ENCODE assay signal across 8 mouse cellular contexts in the genomic region with DNA sequence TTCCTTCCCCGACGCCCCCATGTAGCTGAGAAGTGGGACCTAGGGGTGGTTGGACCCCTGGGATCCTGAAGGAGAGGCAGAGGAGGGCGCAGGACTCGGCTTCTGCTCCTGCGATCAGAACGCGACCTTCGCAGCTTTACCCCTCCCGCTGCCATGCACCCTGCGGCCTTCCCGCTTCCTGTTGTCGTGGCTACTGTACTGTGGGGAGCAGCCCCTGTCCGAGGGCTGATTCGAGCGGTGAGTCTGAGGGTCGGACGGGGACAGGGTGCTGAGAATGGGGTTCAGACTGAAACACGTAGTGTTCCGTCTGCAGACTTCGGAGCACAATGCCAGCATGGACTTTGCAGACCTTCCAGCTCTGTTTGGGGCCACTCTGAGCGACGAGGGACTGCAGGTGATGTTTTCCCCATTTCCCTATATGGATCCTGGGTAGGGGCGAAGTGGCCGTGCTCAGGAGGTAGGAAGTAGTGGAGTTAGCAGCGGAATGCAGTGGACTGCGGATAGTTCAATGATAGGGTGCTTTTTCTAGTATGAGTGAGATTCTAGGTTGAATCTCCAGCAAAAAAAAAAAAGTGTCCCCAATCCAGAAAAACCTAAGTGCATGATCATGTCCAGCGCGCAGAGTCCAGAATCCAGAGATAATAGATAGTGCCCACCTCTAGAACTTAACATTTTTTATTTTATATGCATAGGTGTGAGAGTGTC. TPM values are rescaled to one million over a fixed set of nuclear protein-coding genes. Genes with fewer than 3 reads are reported as not detected.
A peak's percentile ranks its signal among the peaks of the same experiment; 100 is the strongest.
DNase-seq lines count a peak whose midpoint lies in the region; ATAC-seq lines count a peak whose summit lies in the region.

No protein-coding gene starts in this region.

- H3K36me3 ChIP-seq in embryonic facial prominence, embryonic 12.5 days = peaks cover 67% of the 10 kb centered on the region
- H3K36me3 ChIP-seq in hindbrain, embryonic 15.5 days = peaks cover 51% of the 10 kb centered on the region
- peaks cover 62% of the 10 kb centered on the region for H3K36me3 ChIP-seq in liver, embryonic 13.5 days

- peaks cover 40% of the 10 kb centered on the region for H3K4me1 ChIP-seq in embryonic facial prominence, embryonic 12.5 days
- peaks cover 57% of the 10 kb centered on the region for H3K4me1 ChIP-seq in hindbrain, embryonic 15.5 days (replicated peaks)
- peaks cover 69% of the 10 kb centered on the region for H3K4me1 ChIP-seq in liver, embryonic 13.5 days (replicated peaks)

- H3K4me2 ChIP-seq in embryonic facial prominence, embryonic 12.5 days (replicated peaks) = peak overlapping the region; percentile 98
- H3K4me2 ChIP-seq in hindbrain, embryonic 15.5 days = peak overlapping the region; percentile 96
- H3K4me2 ChIP-seq in liver, embryonic 13.5 days = peak overlapping the region; percentile 96

- H3K27ac ChIP-seq in embryonic facial prominence, embryonic 12.5 days = peak overlapping the region; percentile 94
- H3K27ac ChIP-seq in hindbrain, embryonic 15.5 days (replicated peaks) = peak overlapping the region; percentile 97
- peak overlapping the region; percentile 99 for H3K27ac ChIP-seq in liver, embryonic 13.5 days

- H3K9me3 ChIP-seq in embryonic facial prominence, embryonic 12.5 days = no peaks in the 10 kb centered on the region
- H3K9me3 ChIP-seq in hindbrain, embryonic 15.5 days = no peaks in the 10 kb centered on the region
- no peaks in the 10 kb centered on the region for H3K9me3 ChIP-seq in liver, embryonic 13.5 days (replicated peaks)

- no peaks in the 10 kb centered on the region for H3K27me3 ChIP-seq in embryonic facial prominence, embryonic 12.5 days
- H3K27me3 ChIP-seq in hindbrain, embryonic 15.5 days = no peaks in the 10 kb centered on the region
- no peaks in the 10 kb centered on the region for H3K27me3 ChIP-seq in liver, embryonic 13.5 days

- peak overlapping the region; percentile 81 for H3K4me3 ChIP-seq in embryonic facial prominence, embryonic 12.5 days
- peak overlapping the region; percentile 68 for H3K4me3 ChIP-seq in hindbrain, embryonic 15.5 days
- peak overlapping the region; percentile 85 for H3K4me3 ChIP-seq in liver, embryonic 13.5 days (replicated peaks)

- H3K9ac ChIP-seq in embryonic facial prominence, embryonic 12.5 days = peak overlapping the region; percentile 84
- peak overlapping the region; percentile 66 for H3K9ac ChIP-seq in hindbrain, embryonic 15.5 days
- H3K9ac ChIP-seq in liver, embryonic 13.5 days = peak overlapping the region; percentile 99

- DNase-seq in adrenal gland, adult 8-10 months = peak; percentile 52
- DNase-seq in adrenal gland, postnatal 4 days (ENCODE audit: low spot score in 2 of 2) = no peak
- DNase-seq in 416B (ENCODE audit: low read depth) = peak; percentile 57
- DNase-seq in liver, embryonic 13.5 days = peak; percentile 36
- DNase-seq in spleen, adult 12 weeks (ENCODE audit: low spot score) = peak; percentile 46
- no peak for DNase-seq in layer of hippocampus, adult 11-12 months (ENCODE audit: low spot score)

- ATAC-seq in embryonic facial prominence, embryonic 12.5 days (ENCODE audit: insufficient number of reproducible peaks, insufficient read depth, low FRiP score, low TSS enrichment) = no peak
- ATAC-seq in hindbrain, embryonic 15.5 days (ENCODE audit: low FRiP score, low read depth) = peak; percentile 17; the same call in 1 of the 2 replicates
- peak; percentile 17; the same call in 1 of the 2 replicates for ATAC-seq in liver, embryonic 13.5 days (ENCODE audit: low read depth)

- 5% methylated on average over 28 of the region's 28 CpGs for WGBS in embryonic facial prominence, embryonic 12.5 days
- WGBS in hindbrain, embryonic 15.5 days = 5% methylated on average over 28 of the region's 28 CpGs
- 2% methylated on average over 28 of the region's 28 CpGs for WGBS in liver, embryonic 13.5 days (ENCODE audit: insufficient replicate concordance)

RNA-seq across cellular contexts. Expression of gene Slc25a11, which starts 0.6 kb away (rescaled TPM):
- 100 to 1,000 TPM; 121 to 137 (median 127) TPM for total RNA-seq in adrenal gland, adult 8-10 months (2022)
- total RNA-seq in adrenal gland, postnatal 4 days (2021) = 100 to 1,000 TPM; 153 TPM
- 159 and 160 TPM in 2 replicates for polyA plus RNA-seq in embryonic facial prominence, embryonic 12.5 days (2016; fragmentation: Nextera tagmentation; extraction: Ambion mirVana)
- polyA plus RNA-seq in hindbrain, embryonic 15.5 days (2015; fragmentation: Nextera tagmentation; extraction: Ambion mirVana) = 167 and 176 TPM in 2 replicates
- 72.8 and 73.8 TPM in 2 replicates for polyA plus RNA-seq in liver, embryonic 13.5 days (2015; fragmentation: Nextera tagmentation; extraction: Ambion mirVana)

RNA-seq across cellular contexts. Expression of gene Rnf167, which starts 0.8 kb away (rescaled TPM):
- total RNA-seq in adrenal gland, adult 8-10 months (2022) = 100 to 1,000 TPM in 2 of 4 experiments, 10 to 100 TPM in 2; 82.3 to 136 (median 110) TPM
- 100 to 1,000 TPM; 100 to 106 TPM for total RNA-seq in adrenal gland, postnatal 4 days (2021)
- polyA plus RNA-seq in embryonic facial prominence, embryonic 12.5 days (2016; fragmentation: Nextera tagmentation; extraction: Ambion mirVana) = 96.5 and 104 TPM in 2 replicates
- 94.8 and 109 TPM in 2 replicates for polyA plus RNA-seq in hindbrain, embryonic 15.5 days (2015; fragmentation: Nextera tagmentation; extraction: Ambion mirVana)
- polyA plus RNA-seq in liver, embryonic 13.5 days (2015; fragmentation: Nextera tagmentation; extraction: Ambion mirVana) = 74.2 and 81.0 TPM in 2 replicates

RNA-seq across cellular contexts. Expression of gene Pfn1, which starts 6.6 kb away (rescaled TPM):
- total RNA-seq in adrenal gland, adult 8-10 months (2022) = 1,000 to 10,000 TPM in 1 of 4 experiments, 100 to 1,000 TPM in 3; 582 to 1,056 (median 737) TPM
- 100 to 1,000 TPM; 804 to 830 TPM for total RNA-seq in adrenal gland, postnatal 4 days (2021)
- 1,467 and 1,498 TPM in 2 replicates for polyA plus RNA-seq in embryonic facial prominence, embryonic 12.5 days (2016; fragmentation: Nextera tagmentation; extraction: Ambion mirVana)
- polyA plus RNA-seq in hindbrain, embryonic 15.5 days (2015; fragmentation: Nextera tagmentation; extraction: Ambion mirVana) = 722 and 792 TPM in 2 replicates
- 1,347 and 1,531 TPM in 2 replicates for polyA plus RNA-seq in liver, embryonic 13.5 days (2015; fragmentation: Nextera tagmentation; extraction: Ambion mirVana)

RNA-seq across cellular contexts. Expression of gene Gp1ba, which starts 8.9 kb away (rescaled TPM):
- total RNA-seq in adrenal gland, adult 8-10 months (2022) = not detected
- 1 to 10 TPM in 1 of 2 experiments, under 1 TPM in 1; 0.28 to 1.2 TPM for total RNA-seq in adrenal gland, postnatal 4 days (2021)
- 0.15 and 0.27 TPM in 2 replicates for polyA plus RNA-seq in embryonic facial prominence, embryonic 12.5 days (2016; fragmentation: Nextera tagmentation; extraction: Ambion mirVana)
- polyA plus RNA-seq in hindbrain, embryonic 15.5 days (2015; fragmentation: Nextera tagmentation; extraction: Ambion mirVana) = 0.24 and 0.38 TPM in 2 replicates
- 2.8 and 4.7 TPM in 2 replicates for polyA plus RNA-seq in liver, embryonic 13.5 days (2015; fragmentation: Nextera tagmentation; extraction: Ambion mirVana)

RNA-seq across cellular contexts. Expression of gene Eno3, which starts 9.1 kb away (rescaled TPM):
- total RNA-seq in adrenal gland, adult 8-10 months (2022) = 10 to 100 TPM; 39.4 to 66.5 (median 54.7) TPM
- 100 to 1,000 TPM in 1 of 2 experiments, 10 to 100 TPM in 1; 72.6 to 112 TPM for total RNA-seq in adrenal gland, postnatal 4 days (2021)
- 20.1 and 27.9 TPM in 2 replicates for polyA plus RNA-seq in embryonic facial prominence, embryonic 12.5 days (2016; fragmentation: Nextera tagmentation; extraction: Ambion mirVana)
- polyA plus RNA-seq in hindbrain, embryonic 15.5 days (2015; fragmentation: Nextera tagmentation; extraction: Ambion mirVana) = 6.7 and 8.7 TPM in 2 replicates
- polyA plus RNA-seq in liver, embryonic 13.5 days (2015; fragmentation: Nextera tagmentation; extraction: Ambion mirVana) = 5.5 and 6.7 TPM in 2 replicates

Comparison
In these comparisons a context has a peak if more than half of its experiments do, and no peak if none do; other contexts are left out.
1. DNase-seq: peak in adrenal gland, adult 8-10 months (single experiment), 416B (single experiment), liver, embryonic 13.5 days (single experiment) and spleen, adult 12 weeks (single experiment); none in adrenal gland, postnatal 4 days (0 of 2) and layer of hippocampus, adult 11-12 months (single experiment).
2. Peak in every context shown above with its lines, with median percentiles within 50 percentile points of each other: H3K27ac ChIP-seq, H3K4me2 ChIP-seq, H3K4me3 ChIP-seq and H3K9ac ChIP-seq.